Mouse (Mus musculus) CH12.LX (cell line): ENCODE results near the gene Espn.

Experiments used
- CTCF ChIP-seq, 2 experiments: IDR thresholded peaks in 1 of 2; conservative IDR thresholded peaks in 1 of 2; 2 replicates each; pipeline ENCODE4 v1.5.1; 2011 to 2012; ENCODE audit warnings: low read depth in 2 of 2, low read length in 2 of 2, improper control_type of control experiment in 1 of 2, inconsistent platforms in 1 of 2, mild to moderate bottlenecking in 1 of 2, moderate library complexity in 1 of 2
- ETS1 ChIP-seq: conservative IDR thresholded peaks from 2 replicates; pipeline ENCODE4 v1.6.1; 2012; ENCODE audit warnings: low read depth, mild to moderate bottlenecking, inconsistent platforms, low read length, improper control_type of control experiment, moderate library complexity
- JUND ChIP-seq: conservative IDR thresholded peaks from 2 replicates; pipeline ENCODE4 v1.6.1; 2011; ENCODE audit warnings: low read depth, low read length, improper control_type of control experiment
- KAT2A ChIP-seq: IDR thresholded peaks from 2 replicates; pipeline ENCODE4 v1.6.1; 2012; ENCODE audit warnings: low read length, improper control_type of control experiment, inconsistent platforms; ENCODE audit not compliant: insufficient replicate concordance
- MAZ ChIP-seq: IDR thresholded peaks from 2 replicates; pipeline ENCODE4 v1.6.1; 2012; ENCODE audit warnings: low read depth, mild to moderate bottlenecking, inconsistent platforms, low read length, improper control_type of control experiment, moderate library complexity
- POLR2A ChIP-seq: IDR thresholded peaks from 2 replicates; pipeline ENCODE4 v1.6.1; 2011; ENCODE audit warnings: low read depth, mild to moderate bottlenecking, improper control_type of control experiment, low read length
- ZC3H11A ChIP-seq: IDR thresholded peaks from 2 replicates; pipeline ENCODE4 v1.6.1; 2012; ENCODE audit warnings: low read depth, mild to moderate bottlenecking, inconsistent platforms, low read length, improper control_type of control experiment

- TF ChIP-seq MAZ (no peak), KAT2A (no peak), JUND (no peak), ZC3H11A (no peak), CTCF (conservative IDR thresholded peaks at IDR 0.05 in 1 of 2, IDR thresholded peaks at IDR 0.05 in 1 of 2; ENCODE audit: low read depth in 2 of 2, low read length in 2 of 2) (no peak), ETS1 (no peak), POLR2A (no peak)
Measured at GRCm38 (mm10) chr4:152070494-152071396, 81.4 kb downstream of the Espn start.
